Mouse (Mus musculus): ENCODE results near the gene Npb.
A peak's percentile ranks its signal among the peaks of the same experiment; 100 is the strongest.
"Not testable (repeated sequence)": the region's sequence is repeated elsewhere in the genome, so short reads cannot be mapped to it uniquely, and the experiment has no call there.

The Npb gene

DNA sequence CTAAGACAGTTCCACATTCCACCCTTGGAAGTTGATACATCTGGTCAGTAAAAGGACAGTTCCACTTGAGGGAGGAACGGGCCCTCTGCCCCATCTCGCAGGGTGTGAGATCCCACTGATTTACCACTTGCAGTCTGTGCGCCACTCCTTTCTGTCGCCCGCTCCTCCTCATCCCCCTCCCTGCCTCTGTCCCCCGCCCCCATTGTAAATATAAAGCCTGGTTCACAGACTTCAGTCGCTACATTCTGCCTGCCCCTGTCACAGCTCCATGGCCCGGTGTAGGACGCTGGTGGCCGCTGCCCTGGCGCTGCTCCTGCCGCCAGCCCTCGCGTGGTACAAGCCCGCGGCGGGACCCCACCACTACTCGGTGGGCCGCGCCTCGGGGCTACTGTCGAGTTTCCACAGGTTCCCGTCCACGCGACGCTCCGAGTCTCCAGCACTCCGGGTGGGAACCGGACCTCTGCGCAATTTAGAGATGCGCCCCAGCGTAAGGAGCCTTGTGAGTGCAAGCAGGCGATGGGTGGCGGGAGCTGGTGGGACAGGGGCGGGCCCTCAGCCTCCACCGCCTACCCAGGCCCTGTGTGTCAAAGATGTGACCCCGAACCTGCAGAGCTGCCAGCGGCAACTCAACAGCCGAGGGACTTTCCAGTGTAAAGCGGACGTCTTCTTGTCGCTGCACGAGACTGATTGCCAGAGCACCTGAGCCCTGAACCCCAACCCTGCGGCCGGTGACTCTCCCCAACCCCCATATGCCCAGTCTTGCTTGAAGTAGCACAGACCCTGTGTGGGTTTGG is at the start of gene Npb:
TSS of gene Npb (plus strand) at position 237 of the 794 bp plus-strand sequence.
- DNase-seq, result no peak

- DNase-seq, result not testable (repeated sequence)
These were observed 49.4 kb upstream of the Npb start for GRCm38 (mm10) chr11:120558843-120559242.

GRCm38 (mm10) chr11:120560952-120561728 is 47.1 kb upstream of the Npb start:
- no peak for DNase-seq

DNA sequence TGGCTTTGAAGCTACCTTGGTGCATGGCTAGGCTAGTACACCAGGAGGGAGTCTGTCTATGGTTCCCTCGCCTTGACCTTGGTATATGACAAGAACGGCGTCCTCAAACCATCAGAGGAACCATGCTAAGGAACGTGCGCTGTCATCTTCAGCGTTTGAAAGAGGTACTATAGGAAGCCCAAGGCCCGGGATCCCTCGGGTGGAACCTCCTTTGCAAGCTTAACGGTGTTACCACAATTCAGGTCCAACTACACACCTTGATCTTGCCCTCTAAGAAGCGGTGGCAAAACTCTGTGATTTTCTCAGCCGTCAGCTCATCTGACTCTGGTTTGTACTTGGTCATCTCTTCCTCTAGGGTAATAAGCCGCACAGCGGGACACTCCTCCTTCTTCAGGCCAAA is 45.3 kb upstream of the Npb start:
- DNase-seq, result no peak

- DNase-seq, result no peak
These were observed 43.2 kb upstream of the Npb start for GRCm38 (mm10) chr11:120565114-120565513.

DNA sequence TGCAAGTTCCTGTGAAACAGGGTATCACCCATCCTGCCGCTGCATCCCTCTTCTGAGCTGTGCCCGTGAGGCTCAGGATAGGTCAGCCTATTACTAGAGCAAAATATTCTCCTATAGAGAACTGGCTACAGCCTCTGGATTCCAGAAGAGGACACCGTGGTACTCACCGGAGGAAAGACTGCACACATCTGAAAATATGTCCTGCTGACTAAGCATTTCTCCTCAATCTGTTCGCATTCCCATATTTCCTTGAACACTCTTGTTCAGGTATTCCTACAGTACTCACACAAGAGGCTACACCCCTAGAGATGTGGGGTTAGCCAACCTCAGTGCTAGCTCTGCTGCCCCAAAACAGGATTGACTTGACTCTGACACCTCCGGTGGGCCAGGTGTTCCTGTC is 40.0 kb upstream of the Npb start:
- no peak for DNase-seq

- no peak for DNase-seq
These were observed 37.2 kb upstream of the Npb start for GRCm38 (mm10) chr11:120571122-120571521.

- DNase-seq, result no peak
These were observed 36.4 kb upstream of the Npb start for GRCm38 (mm10) chr11:120571754-120572416.

- DNase-seq, result no peak
These were observed 35.9 kb upstream of the Npb start for GRCm38 (mm10) chr11:120572417-120572751.

- DNase-seq, result peak; percentile 100
These were observed 35.3 kb upstream of the Npb start, which contains the start of gene P4hb for GRCm38 (mm10) chr11:120572752-120573584. Gene P4hb (minus strand): TSS chr11:120573253.

GRCm38 (mm10) chr11:120573585-120574277 is 34.5 kb upstream of the Npb start:
- DNase-seq, result no peak

- DNase-seq, result no peak
These were observed 34.0 kb upstream of the Npb start for GRCm38 (mm10) chr11:120574278-120574600.

GRCm38 (mm10) chr11:120575046-120575445 is 33.2 kb upstream of the Npb start:
- no peak for DNase-seq

GRCm38 (mm10) chr11:120575940-120576339 is 32.3 kb upstream of the Npb start:
- DNase-seq, result no peak

GRCm38 (mm10) chr11:120576365-120576981 is 31.8 kb upstream of the Npb start:
- peak; percentile 85 to 91 for DNase-seq

DNA sequence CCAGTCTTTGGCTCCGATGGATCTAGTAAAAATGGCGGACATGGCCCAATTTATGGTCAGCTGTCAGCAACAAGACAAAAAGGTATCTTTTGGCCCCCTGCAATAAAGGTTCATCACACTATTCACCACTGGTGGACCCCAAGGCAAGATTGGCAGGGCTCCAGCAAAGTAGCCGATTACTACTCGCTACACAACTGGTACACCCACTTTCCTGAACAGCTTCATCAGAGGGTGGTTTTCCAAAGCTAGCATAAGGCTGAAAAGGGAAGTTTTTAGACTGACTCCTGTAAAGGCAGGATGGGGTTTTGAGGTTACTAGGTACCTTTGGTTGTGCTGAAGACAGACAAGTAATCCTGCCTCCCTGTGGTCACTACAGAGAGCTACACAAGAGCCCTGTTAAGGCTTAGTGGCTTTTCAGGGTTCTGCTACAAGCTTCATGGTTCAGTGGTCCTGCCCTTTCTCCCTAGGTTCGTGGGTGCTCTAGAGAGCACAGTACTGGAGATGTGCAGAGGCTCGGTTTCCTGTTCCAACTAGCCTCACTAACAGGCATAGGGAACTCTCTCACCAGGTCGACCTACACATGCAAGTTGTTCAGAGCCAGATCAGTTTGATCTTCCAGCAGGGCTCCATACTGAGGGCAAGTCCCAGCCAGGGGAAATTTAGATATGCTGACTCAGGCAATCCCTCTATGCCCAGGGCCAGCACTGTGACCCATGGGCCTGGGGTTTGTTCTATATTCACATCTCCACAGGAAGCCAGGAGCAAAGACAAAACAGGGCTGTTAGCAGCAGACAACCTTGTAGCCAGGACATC is 30.9 kb upstream of the Npb start:
- DNase-seq, result peak; percentile 66 to 75

- peak; percentile 60 for DNase-seq
These were observed 30.1 kb upstream of the Npb start for GRCm38 (mm10) chr11:120578024-120578693.

DNA sequence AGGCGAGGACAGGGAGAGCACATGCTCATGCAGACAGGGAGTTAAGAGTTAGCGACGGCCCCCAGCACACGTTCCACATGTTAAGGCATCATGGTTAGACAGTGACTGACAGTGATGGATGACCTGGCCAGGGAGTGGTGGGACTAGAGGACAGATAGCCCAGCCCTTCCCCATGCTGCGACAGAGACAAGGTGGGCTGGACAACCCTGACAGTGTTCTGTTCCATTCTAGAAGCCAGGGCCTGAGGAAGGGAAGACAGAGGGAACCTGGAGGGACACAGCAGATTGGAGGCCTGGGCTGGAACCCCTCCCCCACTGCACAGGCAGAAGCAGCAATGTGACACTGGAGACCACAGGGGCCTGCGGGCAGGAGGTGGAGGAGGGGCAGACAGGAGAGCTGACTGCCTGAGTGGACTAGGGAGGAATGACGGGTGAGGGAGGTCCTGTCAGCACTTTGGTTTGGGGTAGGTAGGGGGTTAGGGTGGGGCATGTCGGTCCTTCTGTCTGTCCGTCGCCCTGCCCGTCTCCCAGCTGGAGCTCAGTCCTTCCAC is 29.5 kb upstream of the Npb start:
- DNase-seq, result peak in 1 of 2 experiments; percentile 27

GRCm38 (mm10) chr11:120579316-120580107 is 28.8 kb upstream of the Npb start:
- peak; percentile 59 to 79 for DNase-seq
